Mouse (Mus musculus) cerebellum, adult 2 months (tissue): ENCODE measurements around the gene Slc44a4. TPM values are rescaled to one million over a fixed set of nuclear protein-coding genes. Genes with fewer than 3 reads are reported as not detected.
"Not testable (repeated sequence)": the region's sequence is repeated elsewhere in the genome, so short reads cannot be mapped to it uniquely, and the experiment has no call there.

Experiments
- DNase-seq, 2 experiments: peaks; one replicate each; pipeline ENCODE4 v3.0.0; 2021
- H3K27ac ChIP-seq: fragments of 200-500 bp; 2 replicates; pipeline ENCODE4 v1.5.1; 2012; ENCODE audit warnings: low read length, control low read depth, inconsistent platforms; ENCODE audit not compliant: insufficient read depth
- H3K27me3 ChIP-seq: fragments of 200-500 bp; 2 replicates; pipeline ENCODE4 v1.6.1; 2012; ENCODE audit warnings: inconsistent platforms, mild to moderate bottlenecking, low read length, moderate library complexity; ENCODE audit not compliant: control insufficient read depth, insufficient read depth
- H3K4me1 ChIP-seq: fragments of 200-500 bp; 2 replicates; pipeline ENCODE4 v1.6.1; 2011; ENCODE audit warnings: low read length; ENCODE audit not compliant: control insufficient read depth, insufficient read depth
- H3K4me3 ChIP-seq: fragments of 200-500 bp; replicated peaks from 2 replicates; pipeline ENCODE3; 2011; ENCODE audit warnings: mild to moderate bottlenecking, low read depth, low read length, control low read depth; ENCODE audit not compliant: insufficient read depth
- CTCF ChIP-seq: fragments of 200-500 bp; IDR thresholded peaks from 2 replicates; pipeline ENCODE4 v1.5.1; 2011; ENCODE audit warnings: low read depth, mild to moderate bottlenecking, control low read depth, low read length, moderate library complexity, borderline replicate concordance; ENCODE audit not compliant: insufficient read depth
- POLR2A ChIP-seq: fragments of 200-500 bp; IDR thresholded peaks from 2 replicates; pipeline ENCODE4 v1.6.1; 2011; ENCODE audit warnings: low read length, control low read depth, borderline replicate concordance; ENCODE audit not compliant: insufficient read depth
- WGBS: fragments of 180-500 bp; shearing (Covaris S2); methylation state at CpG from one replicate; pipeline ENCODE4 v1.1.7; 2018; 5-methylcytosine and 5-hydroxymethylcytosine counted together
- polyA plus RNA-seq: library from polyadenylated mRNA; depleted of rRNA; stranded (reverse); fragments of >200 nt; gene quantifications from 2 replicates; pipeline ENCODE4 v1.2.3, GENCODE M21; 2012

Gene Slc44a4
- polyA plus RNA-seq, 1 experiment: 0.05 TPM

DNA sequence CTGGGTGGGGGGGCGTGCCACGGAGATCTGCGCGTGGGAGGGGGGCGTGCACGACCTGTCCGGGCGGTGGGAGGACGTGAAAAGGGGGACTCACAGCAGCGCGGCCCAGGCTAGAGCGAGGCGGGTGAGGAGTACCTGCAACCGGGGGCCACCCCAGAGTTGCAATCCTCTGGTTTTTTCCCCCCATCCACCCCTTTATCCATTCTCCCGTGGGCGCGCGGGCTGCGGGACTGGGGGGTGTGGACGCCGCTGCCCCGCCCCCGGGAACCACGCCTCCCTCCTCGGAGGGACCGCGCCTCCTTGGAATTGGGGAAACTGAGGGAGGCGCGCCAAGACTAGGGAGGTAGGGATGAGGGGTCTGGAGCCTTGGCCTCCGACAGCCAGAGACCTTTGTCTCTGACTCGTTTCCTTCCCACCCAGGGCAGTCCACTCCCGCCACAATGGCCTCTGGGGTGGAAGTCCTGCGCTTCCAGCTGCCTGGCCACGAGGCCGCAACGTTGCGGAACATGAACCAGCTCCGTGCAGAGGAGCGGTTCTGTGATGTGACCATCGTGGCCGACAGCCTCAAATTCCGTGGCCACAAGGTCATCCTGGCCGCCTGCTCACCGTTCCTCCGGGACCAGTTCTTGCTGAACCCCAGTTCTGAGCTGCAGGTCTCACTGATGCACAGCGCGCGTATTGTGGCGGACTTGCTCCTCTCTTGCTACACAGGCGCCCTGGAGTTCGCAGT lies 19.3 kb upstream of the Slc44a4 start:
- Histone ChIP-seq H3K4me1 (peaks cover 4% of the 10 kb centered on the region; the same call in 1 of the 2 replicates), H3K4me3 (peak overlapping the region; percentile 71), H3K27ac (no peak overlapping the region), H3K27me3 (no peaks in the 10 kb centered on the region)
- peak; percentile 59 to 66 for DNase-seq
- WGBS: 3% methylated on average over 50 of the region's 51 CpGs
- no peak for TF ChIP-seq CTCF
- no peak for TF ChIP-seq POLR2A

DNA sequence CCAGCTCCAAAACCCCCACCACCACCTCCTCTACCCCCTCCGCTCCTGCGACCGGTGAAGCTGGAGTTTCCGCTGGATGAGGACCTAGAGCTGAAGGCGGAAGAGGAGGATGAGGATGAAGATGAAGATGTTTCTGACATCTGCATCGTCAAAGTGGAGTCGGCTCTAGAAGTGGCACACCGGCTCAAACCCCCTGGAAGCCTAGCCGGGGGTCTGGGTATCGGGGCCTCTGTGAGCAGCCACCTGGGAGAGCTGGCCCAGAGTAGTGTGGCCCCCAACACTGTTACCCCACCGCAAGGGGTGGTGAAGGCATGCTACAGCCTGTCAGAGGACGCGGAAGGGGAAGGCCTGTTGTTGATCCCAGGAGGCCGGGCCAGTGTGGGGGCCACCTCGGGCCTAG lies 18.5 kb upstream of the Slc44a4 start:
- DNase-seq: no peak
- peaks cover 4% of the 10 kb centered on the region; the same call in 1 of the 2 replicates for H3K4me1 ChIP-seq
- 80% methylated on average over 15 of the region's 15 CpGs for WGBS
- no peak overlapping the region for H3K27ac ChIP-seq
- no peak overlapping the region for H3K4me3 ChIP-seq
- TF ChIP-seq POLR2A (no peak), CTCF (no peak)
- H3K27me3 ChIP-seq: no peaks in the 10 kb centered on the region

DNA sequence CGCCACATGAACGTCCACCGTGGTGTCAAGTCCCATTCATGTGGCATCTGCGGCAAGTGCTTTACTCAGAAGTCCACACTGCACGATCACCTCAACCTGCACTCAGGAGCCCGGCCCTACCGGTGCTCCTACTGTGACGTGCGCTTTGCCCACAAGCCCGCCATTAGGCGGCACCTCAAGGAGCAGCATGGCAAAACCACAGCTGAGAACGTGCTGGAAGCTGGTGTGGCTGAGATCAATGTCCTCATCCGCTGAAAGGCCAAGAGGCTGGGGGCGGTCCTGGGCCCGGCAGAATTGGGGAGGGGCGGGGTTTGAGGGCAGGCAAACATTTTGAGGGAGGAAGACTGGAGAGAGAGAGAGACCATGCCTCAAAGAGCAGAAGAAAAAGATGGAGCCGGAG lies 17.9 kb upstream of the Slc44a4 start:
- no peak overlapping the region for H3K27ac ChIP-seq
- no peak for DNase-seq
- no peaks in the 10 kb centered on the region for H3K27me3 ChIP-seq
- 82% methylated on average over 17 of the region's 17 CpGs for WGBS
- H3K4me1 ChIP-seq: peaks cover 4% of the 10 kb centered on the region; the same call in 1 of the 2 replicates
- no peak overlapping the region for H3K4me3 ChIP-seq
- TF ChIP-seq POLR2A: no peak
- TF ChIP-seq CTCF: no peak

DNA sequence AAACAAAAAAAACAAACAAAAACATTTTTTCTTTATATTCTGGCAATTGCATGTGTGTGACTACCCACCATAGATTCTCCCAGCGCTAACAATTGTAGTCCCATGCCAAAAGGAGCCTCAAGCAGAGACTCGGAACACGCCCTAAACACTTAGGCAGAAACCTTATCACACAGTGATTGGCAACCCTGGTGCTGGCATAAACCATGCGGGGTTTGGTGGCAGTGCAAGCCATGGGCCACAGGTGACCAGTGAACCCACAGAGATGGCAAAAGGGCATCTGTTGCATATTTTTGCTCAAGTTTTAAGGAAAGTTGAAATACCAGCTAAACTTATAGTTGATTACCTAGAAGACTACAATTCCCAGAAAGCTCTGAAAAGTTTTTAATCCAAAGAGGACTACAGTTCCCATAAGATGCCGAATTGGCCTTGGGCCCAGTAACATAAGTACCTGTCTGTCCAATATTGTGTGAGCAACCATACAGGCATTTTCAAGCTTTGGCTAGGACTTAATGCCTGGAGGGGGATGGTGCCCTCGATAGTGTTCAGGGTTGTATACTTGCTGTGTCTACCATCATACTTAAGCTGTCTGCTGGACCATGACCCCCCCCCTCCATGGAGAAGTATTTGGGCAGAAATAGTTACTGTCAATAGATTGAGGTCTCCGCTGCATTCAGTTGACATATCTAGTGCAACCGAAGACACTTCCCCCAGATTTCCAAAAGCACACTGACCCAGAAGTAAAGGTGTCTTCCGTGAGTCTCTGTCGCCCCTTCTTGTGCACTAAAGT lies 16.7 kb upstream of the Slc44a4 start:
- peaks cover 4% of the 10 kb centered on the region; the same call in 1 of the 2 replicates for H3K4me1 ChIP-seq
- peak overlapping the region; percentile 97 for H3K27ac ChIP-seq
- peak overlapping the region; percentile 97 for H3K4me3 ChIP-seq
- no peaks in the 10 kb centered on the region for H3K27me3 ChIP-seq
- 3% methylated on average over 10 of the region's 10 CpGs for WGBS
- TF ChIP-seq CTCF (no peak), POLR2A (no peak)
- peak in 1 of 2 experiments; percentile 52 for DNase-seq

DNA sequence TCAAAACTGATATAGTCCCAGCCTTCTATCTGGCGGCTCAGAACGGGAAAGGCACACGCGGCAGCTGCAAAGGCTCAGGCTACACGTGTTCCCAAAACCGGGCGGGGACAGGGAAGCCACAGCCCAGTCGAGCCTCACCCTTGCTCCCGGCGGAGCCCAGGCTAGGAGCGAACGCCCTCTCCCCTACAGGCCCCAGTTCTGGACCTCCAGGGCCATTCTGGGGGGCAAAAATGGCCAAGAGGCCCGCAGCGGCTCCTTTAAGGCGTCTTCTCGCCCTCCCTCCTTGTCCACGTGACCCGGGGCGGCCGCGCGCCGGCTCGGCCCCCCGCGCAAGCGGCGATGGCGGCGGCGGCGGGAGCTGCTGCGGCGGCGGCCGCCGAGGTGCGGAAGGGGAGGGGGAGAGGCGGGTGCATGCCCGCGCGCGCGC lies 16.1 kb upstream of the Slc44a4 start, which contains the start of the genes C2 and Ehmt2:
Gene C2, minus strand, starts transcription at position 106 of the 427 bp plus-strand sequence.
Gene Ehmt2, plus strand, starts transcription at position 310 of the 427 bp plus-strand sequence.
- DNase-seq: peak; percentile 85 to 86
- under 1% methylated on average over 36 of the region's 44 CpGs for WGBS
- peaks cover 4% of the 10 kb centered on the region for H3K4me1 ChIP-seq
- TF ChIP-seq POLR2A: peak; percentile 16; the same call in 1 of the 2 replicates
- TF ChIP-seq CTCF: no peak
- no peaks in the 10 kb centered on the region for H3K27me3 ChIP-seq
- peak within 1 kb of the TSS; percentile 97 for H3K27ac ChIP-seq
- peak within 1 kb of the TSS; percentile 97 for H3K4me3 ChIP-seq

DNA sequence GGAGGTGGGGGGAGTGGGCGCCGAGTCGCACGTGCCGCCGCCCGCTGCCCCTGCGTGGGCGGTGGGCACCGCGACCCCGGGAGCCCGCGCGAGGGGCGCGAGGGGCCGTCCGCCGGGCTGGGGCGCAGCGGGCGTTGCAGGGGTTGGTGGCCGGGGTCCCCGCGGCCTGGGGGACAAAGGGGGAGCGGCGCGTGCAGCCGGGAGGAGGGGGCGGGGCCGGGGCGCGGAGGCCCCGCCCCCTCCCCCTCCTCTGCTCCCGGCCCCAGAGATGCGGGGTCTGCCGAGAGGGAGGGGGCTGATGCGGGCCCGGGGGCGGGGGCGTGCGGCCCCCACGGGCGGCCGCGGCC lies 15.6 kb upstream of the Slc44a4 start:
- 0% methylated on average over 27 of the region's 47 CpGs for WGBS
- peak overlapping the region; percentile 97 for H3K4me3 ChIP-seq
- no peak overlapping the region for H3K27ac ChIP-seq
- H3K4me1 ChIP-seq: peaks cover 4% of the 10 kb centered on the region
- TF ChIP-seq POLR2A (no peak), CTCF (no peak)
- no peaks in the 10 kb centered on the region for H3K27me3 ChIP-seq
- no peak for DNase-seq

DNA sequence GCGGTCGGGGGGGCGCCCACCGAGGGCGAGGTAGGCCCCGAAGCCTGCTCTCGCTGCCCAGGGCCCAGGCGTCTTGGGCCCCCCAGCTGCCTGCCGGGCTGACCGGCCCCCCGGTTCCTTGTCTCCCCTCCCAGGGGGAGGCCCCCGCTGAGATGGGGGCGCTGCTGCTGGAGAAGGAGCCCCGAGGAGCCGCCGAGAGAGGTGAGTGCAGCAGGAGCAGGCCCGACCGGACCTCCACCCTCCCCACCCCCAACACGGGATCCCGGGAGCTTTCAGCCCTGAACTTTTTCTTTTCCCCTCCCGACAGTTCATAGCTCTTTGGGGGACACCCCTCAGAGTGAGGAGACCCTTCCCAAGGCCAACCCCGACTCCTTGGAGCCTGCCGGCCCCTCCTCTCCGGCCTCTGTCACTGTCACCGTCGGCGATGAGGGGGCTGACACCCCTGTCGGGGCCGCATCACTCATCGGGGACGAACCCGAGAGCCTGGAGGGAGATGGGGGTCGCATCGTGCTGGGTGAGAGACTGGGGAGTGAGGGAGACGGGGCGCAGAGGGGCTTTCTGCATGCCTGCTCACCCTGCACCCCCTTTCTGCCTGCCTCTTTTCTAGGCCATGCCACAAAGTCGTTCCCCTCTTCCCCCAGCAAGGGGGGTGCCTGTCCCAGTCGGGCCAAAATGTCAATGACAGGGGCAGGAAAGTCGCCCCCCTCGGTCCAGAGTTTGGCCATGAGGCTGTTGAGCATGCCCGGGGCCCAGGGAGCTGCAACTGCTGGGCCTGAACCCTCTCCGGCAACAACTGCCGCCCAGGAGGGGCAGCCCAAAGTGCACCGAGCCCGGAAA lies 15.0 kb upstream of the Slc44a4 start:
- H3K27me3 ChIP-seq: no peaks in the 10 kb centered on the region
- peak overlapping the region; percentile 97 for H3K4me3 ChIP-seq
- peaks cover 4% of the 10 kb centered on the region for H3K4me1 ChIP-seq
- DNase-seq: peak; percentile 52 to 58
- peak overlapping the region; percentile 3 for H3K27ac ChIP-seq
- WGBS: 2% methylated on average over 39 of the region's 45 CpGs
- no peak for TF ChIP-seq CTCF
- TF ChIP-seq POLR2A: no peak

DNA sequence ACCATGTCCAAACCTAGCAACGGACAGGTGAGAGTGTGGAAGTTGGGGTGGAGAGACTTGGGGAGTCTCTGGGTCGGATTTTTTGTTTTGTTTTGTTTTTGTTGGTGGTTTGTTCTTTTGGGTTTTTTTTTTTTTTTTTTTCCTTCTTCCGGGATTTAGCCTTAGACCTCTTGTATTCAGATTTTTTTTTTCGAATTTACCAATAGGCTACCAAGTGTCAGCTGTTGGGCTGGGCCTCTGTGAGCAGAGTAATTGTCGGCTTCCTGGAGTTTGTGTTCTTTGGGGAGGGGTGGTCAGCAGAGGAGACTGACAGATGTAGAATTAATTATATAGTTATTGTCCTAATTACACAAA lies 14.4 kb upstream of the Slc44a4 start:
- H3K4me3 ChIP-seq: peak overlapping the region; percentile 97
- peaks cover 4% of the 10 kb centered on the region for H3K4me1 ChIP-seq
- TF ChIP-seq POLR2A: no peak
- no peak for TF ChIP-seq CTCF
- under 1% methylated on average over 5 of the region's 5 CpGs for WGBS
- H3K27me3 ChIP-seq: no peaks in the 10 kb centered on the region
- 0 out of 2 replicates have a peak overlapping the region, but pooled peaks have one; percentile 3 for H3K27ac ChIP-seq
- no peak for DNase-seq

DNA sequence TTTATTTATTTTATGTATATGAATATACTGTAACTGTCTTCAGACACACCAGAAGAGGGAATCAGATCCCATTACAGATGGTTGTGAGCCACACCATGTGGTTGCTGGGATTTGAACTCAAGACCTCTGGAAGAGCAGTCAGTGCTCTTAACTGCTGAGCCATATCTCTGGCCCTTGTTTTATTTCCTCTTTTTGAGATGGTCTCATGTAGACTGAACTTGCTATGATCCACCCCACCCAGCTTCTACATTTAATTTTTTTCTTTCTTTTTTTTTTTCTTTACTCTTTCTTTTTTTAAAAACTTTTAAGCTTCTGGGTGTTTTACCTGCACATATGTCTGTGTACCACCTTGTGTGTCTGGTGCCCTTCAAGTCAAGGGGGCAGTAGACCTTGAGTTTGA lies 13.4 kb upstream of the Slc44a4 start:
- not testable (repeated sequence) for H3K27ac ChIP-seq, DNase-seq, H3K27me3 ChIP-seq, H3K4me1 ChIP-seq, H3K4me3 ChIP-seq

DNA sequence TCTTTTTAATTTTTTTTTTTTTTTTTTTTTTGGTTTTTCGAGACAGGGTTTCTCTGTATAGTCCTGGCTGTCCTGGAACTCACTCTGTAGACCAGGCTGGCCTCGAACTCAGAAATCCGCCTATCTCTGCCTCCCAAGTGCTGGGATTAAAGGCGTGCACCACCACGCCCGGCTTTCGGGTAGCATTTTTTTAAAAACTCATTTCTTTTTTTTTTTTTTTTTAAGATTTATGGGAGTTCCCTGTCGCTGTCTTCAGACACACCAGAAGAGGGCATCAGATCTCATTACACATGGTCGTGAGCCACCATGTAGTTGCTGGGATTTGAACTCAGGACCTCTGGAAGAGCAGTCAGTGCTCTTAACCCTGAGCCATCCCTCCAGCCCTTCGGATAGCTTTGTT lies 12.3 kb upstream of the Slc44a4 start:
- not testable (repeated sequence) for H3K27me3 ChIP-seq, H3K4me1 ChIP-seq, H3K27ac ChIP-seq, H3K4me3 ChIP-seq, DNase-seq
- WGBS: 84% methylated on average over 10 of the region's 10 CpGs
